Mouse (Mus musculus): ENCODE results near the gene Mdm2. TPM values are rescaled to one million over a fixed set of nuclear protein-coding genes. Genes with fewer than 3 reads are reported as not detected.
A peak's percentile ranks its signal among the peaks of the same experiment; 100 is the strongest.
"Not testable (repeated sequence)": the region's sequence is repeated elsewhere in the genome, so short reads cannot be mapped to it uniquely, and the experiment has no call there.

Mdm2 gene
- total RNA-seq (2021) = 10 to 100 TPM; 49.2 to 49.8 TPM
- long read RNA-seq, experiment 1, transcript Mdm2-201 (12 exons, 3,099 nt) = major isoform, 58 of 89 reads
- long read RNA-seq, experiment 1, partial matches to known transcripts = 25 of 89 reads
- long read RNA-seq, experiment 1, other reads (novel, unspliced or antisense) = 5 of 89 reads
- long read RNA-seq, experiment 2, transcript Mdm2-201 (12 exons, 3,099 nt) = major isoform, 56 of 83 reads
- long read RNA-seq, experiment 2, partial matches to known transcripts = 15 of 83 reads
- long read RNA-seq, experiment 2, other reads (novel, unspliced or antisense) = 11 of 83 reads

GRCm38 (mm10) chr10:117710604-117711141 lies at the start of gene Mdm2:
Mdm2 (minus strand) TSS chr10:117710758.
- peak; percentile 84 for TF ChIP-seq CTCF (IDR thresholded peaks at IDR 0.05)
- intact Hi-C loops (cut with DNase I) = no loop called here
- DNase-seq = peak; percentile 98
- peak within 1 kb of the TSS; percentile 81 for H3K4me3 ChIP-seq
- H3K27ac ChIP-seq = peak within 1 kb of the TSS; percentile 95

- no peak for TF ChIP-seq CTCF (IDR thresholded peaks at IDR 0.05)
- no peak for DNase-seq
- Histone ChIP-seq H3K27ac (no peak overlapping the region), H3K4me3 (no peak overlapping the region)
- intact Hi-C loops (cut with DNase I) = no loop called here
Observed at GRCm38 (mm10) chr10:117759844-117760630, 49.5 kb upstream of the Mdm2 start.

- no peak for DNase-seq
- no peak for TF ChIP-seq CTCF (IDR thresholded peaks at IDR 0.05)
- H3K4me3 ChIP-seq = no peak overlapping the region
- intact Hi-C loops (cut with DNase I) = no loop called here
- H3K27ac ChIP-seq = no peak overlapping the region
Observed at GRCm38 (mm10) chr10:117758749-117759727, 48.5 kb upstream of the Mdm2 start.

DNA sequence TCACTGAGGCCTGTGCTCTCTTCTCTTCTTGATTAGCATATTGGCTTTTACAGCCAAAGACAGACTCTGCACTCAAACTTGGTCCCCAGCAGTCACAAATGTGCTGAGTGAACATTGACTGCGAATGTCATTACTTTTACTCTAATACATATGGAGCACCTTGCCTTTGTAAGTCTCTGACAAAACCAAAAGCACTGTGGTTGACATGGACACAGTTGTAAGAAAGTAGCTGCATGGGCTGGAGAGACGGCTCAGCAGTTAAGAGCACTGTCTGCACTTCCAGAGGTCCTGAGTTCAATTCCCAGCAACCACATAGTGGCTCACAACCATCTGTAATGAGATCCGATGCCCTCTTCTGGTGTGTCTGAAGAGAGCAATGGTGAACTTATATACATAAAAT lies 47.8 kb upstream of the Mdm2 start:
- intact Hi-C loops (cut with DNase I); H3K4me3 ChIP-seq; DNase-seq; H3K27ac ChIP-seq: not testable (repeated sequence)

DNA sequence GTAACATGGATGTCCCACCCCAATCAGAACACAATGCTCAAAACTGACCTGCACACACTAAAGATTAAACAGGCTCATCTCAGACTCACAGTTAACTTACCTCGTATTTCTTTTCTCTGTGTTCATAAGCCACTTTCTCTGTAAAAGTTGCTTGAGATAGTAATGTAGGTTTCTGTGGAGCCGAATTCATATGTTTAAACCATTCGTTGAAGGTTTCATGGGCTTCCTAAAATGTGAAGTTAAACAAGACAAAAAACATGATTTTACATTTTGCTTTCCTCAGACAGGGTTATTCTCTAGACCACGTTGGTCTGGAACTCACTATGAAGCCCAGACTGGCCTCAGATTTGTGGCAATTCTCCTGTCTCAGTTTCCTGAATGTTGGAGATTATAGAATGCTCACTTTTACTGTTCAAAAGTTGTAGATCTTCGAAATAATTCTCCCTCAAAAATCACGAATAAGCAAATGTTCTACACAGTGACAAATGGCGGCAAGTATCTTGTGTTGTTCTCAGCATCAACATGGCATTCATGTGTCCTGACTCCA lies 47.3 kb upstream of the Mdm2 start:
- TF ChIP-seq CTCF (IDR thresholded peaks at IDR 0.05) = no peak

GRCm38 (mm10) chr10:117757259-117757658 lies 46.7 kb upstream of the Mdm2 start:
- no peak for TF ChIP-seq CTCF (IDR thresholded peaks at IDR 0.05)
- no peak overlapping the region for H3K27ac ChIP-seq
- no peak for DNase-seq
- intact Hi-C loops (cut with DNase I) = no loop called here
- H3K4me3 ChIP-seq = no peak overlapping the region

More for the DNA sequence above, 47.3 kb upstream of the Mdm2 start:
- Histone ChIP-seq H3K27ac (no peak overlapping the region), H3K4me3 (no peak overlapping the region)
- no peak for DNase-seq
- intact Hi-C loops (cut with DNase I) = no loop called here

GRCm38 (mm10) chr10:117756784-117757183 lies 46.2 kb upstream of the Mdm2 start:
- TF ChIP-seq CTCF (IDR thresholded peaks at IDR 0.05) = no peak
- Histone ChIP-seq H3K27ac (no peak overlapping the region), H3K4me3 (no peak overlapping the region)
- DNase-seq = no peak
- intact Hi-C loops (cut with DNase I) = no loop called here

DNA sequence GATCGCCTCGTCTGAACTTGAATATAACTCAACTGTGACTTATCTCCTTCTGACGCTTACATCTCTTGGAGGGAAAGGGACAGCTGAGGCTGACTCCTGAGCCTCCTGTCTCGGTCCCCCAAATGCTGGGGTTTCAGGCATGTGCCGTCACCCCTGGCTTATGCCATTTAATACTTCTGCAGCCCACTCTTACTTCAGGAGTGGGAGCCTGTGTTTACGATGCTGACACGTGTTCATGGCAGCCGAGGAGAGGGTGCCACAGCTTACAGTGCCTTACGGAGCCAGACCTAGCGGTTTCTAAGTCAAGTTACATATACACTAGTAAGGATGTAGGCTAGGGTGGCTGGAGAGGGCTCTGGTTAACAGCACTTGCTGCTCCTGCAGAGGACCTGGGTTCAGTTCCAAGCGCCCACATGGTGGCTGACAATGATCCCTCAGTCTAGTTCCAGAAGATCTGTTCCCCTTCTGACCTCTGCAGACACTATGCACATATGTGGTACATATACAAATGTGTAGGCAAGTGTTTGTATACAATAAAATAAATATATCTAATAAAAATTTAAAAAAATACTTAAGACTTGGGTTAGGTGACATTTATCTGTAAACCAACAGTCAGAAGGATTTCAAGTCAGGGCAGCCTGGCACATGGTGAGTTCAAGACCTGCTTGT lies 45.4 kb upstream of the Mdm2 start:
- TF ChIP-seq CTCF (IDR thresholded peaks at IDR 0.05) = no peak
- Histone ChIP-seq H3K4me3 (no peak overlapping the region), H3K27ac (peak overlapping the region; percentile 31; the same call in 1 of the 2 replicates)
- no peak for DNase-seq
- intact Hi-C loops (cut with DNase I) = no loop called here

GRCm38 (mm10) chr10:117755086-117755798 lies 44.7 kb upstream of the Mdm2 start:
- intact Hi-C loops (cut with DNase I) = no loop called here
- Histone ChIP-seq H3K4me3 (no peak overlapping the region), H3K27ac (peak overlapping the region; percentile 31; the same call in 1 of the 2 replicates)
- no peak for TF ChIP-seq CTCF (IDR thresholded peaks at IDR 0.05)
- DNase-seq = no peak

DNA sequence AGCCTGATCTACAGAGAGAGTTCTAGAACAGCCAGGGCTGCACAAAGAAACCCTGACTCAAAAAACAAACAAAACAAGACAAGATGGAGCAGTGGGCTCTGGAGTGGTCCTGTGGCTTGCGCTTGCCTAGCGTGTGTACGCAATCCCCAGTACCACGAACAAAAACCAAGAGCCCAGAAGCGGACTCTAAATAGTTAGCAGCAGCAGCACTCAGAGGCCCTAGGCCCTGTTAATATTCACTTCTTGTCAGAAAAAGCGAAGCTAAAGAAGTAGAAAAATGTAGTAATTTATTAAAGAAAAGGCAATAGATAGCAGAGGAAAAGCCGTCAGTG lies 44.0 kb upstream of the Mdm2 start:
- DNase-seq = no peak
- intact Hi-C loops (cut with DNase I) = no loop called here
- no peak for TF ChIP-seq CTCF (IDR thresholded peaks at IDR 0.05)
- Histone ChIP-seq H3K4me3 (no peak overlapping the region), H3K27ac (no peak overlapping the region)
